Mouse (Mus musculus) heart, embryonic 16.5 days (tissue): ENCODE data around the gene Psg17. TPM values are rescaled to one million over a fixed set of nuclear protein-coding genes. Genes with fewer than 3 reads are reported as not detected.
A peak's percentile ranks its signal among the peaks of the same experiment; 100 is the strongest.
"Not testable (repeated sequence)": the region's sequence is repeated elsewhere in the genome, so short reads cannot be mapped to it uniquely, and the experiment has no call there.

Source experiments
- ATAC-seq: fragments of 200-750 bp; cut with Nextera tagmentation; replicated peaks from 2 replicates; pipeline ENCODE4 v1.8.0; 2017; ENCODE audit warnings: moderate number of reproducible peaks; ENCODE audit not compliant: insufficient read depth, low FRiP score; ENCODE audit errors: extremely low read depth
- H3K27ac ChIP-seq: fragments of 300-500 bp; sonication (generic); 2 replicates; pipeline ENCODE4 v1.5.1; 2014; ENCODE audit warnings: mild to moderate bottlenecking, low read length, control low read depth, moderate library complexity
- H3K27me3 ChIP-seq: fragments of 300-500 bp; sonication (generic); 2 replicates; pipeline ENCODE4 v1.6.1; 2014; ENCODE audit warnings: low read length, mixed read lengths; ENCODE audit not compliant: control insufficient read depth, insufficient read depth
- H3K36me3 ChIP-seq: fragments of 300-500 bp; sonication (generic); 2 replicates; pipeline ENCODE4 v1.6.1; 2014; ENCODE audit not compliant: control insufficient read depth, insufficient read depth
- H3K4me1 ChIP-seq: fragments of 300-500 bp; sonication (generic); 2 replicates; pipeline ENCODE4 v1.6.1; 2014; ENCODE audit warnings: low read length, mixed read lengths; ENCODE audit not compliant: control insufficient read depth, insufficient read depth
- H3K4me2 ChIP-seq: fragments of 300-500 bp; sonication (generic); 2 replicates; pipeline ENCODE4 v1.6.1; 2014; ENCODE audit warnings: low read depth, mild to moderate bottlenecking, control low read depth, low read length
- H3K4me3 ChIP-seq: fragments of 300-500 bp; sonication (generic); 2 replicates; pipeline ENCODE4 v1.5.1; 2014; ENCODE audit warnings: mild to moderate bottlenecking, control low read depth, low read length
- H3K9ac ChIP-seq: fragments of 300-500 bp; sonication (generic); 2 replicates; pipeline ENCODE4 v1.6.1; 2014; ENCODE audit warnings: low read length, control low read depth
- H3K9me3 ChIP-seq: fragments of 300-500 bp; sonication (generic); replicated peaks from 2 replicates; pipeline ENCODE4 v1.6.1; 2016; ENCODE audit warnings: low read length; ENCODE audit not compliant: control insufficient read depth
- WGBS: fragments of 180-500 bp; shearing (Covaris S2); extraction: QIAGEN DNeasy Blood & Tissue Kit; methylation state at CpG from one replicate; pipeline ENCODE4 v1.1.7; 2014; 5-methylcytosine and 5-hydroxymethylcytosine counted together
- polyA plus RNA-seq: library from polyadenylated mRNA; unstranded; fragments of >200 nt; fragmentation: Nextera tagmentation; extraction: Ambion mirVana; gene quantifications from 2 replicates; pipeline ENCODE4 v1.2.1, GENCODE M21; 2015

Psg17 gene
- not detected in 2 replicates for polyA plus RNA-seq

DNA sequence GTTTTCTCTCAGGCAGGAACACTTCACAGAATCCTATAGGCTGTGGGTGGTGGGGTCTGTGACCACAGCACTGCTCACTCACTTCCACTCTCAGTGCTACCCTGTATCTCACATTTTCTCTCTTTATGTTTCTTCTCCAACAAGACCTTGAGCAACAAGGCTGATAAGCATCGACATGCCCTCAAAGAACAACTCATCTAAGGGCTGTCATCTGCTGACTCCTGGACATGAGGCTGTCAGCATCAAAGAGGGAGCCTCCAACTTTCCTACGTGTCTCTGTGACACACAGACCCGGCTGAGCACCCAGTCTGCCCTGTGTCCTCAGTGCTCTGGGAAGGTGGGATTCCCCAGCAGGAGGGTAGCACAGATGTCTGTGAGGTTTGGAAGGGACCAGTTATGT, at the start of gene Psg17:
Gene Psg17, minus strand, starts transcription at position 101 of the 400 bp plus-strand sequence.
- H3K4me1 ChIP-seq: no peaks in the 10 kb centered on the region
- 47% methylated on average over 3 of the region's 3 CpGs for WGBS
- H3K27ac ChIP-seq: no peak within 1 kb of the TSS
- H3K36me3 ChIP-seq: no peaks in the 10 kb centered on the region
- H3K4me3 ChIP-seq: no peak within 1 kb of the TSS
- H3K9me3 ChIP-seq: no peaks in the 10 kb centered on the region
- H3K4me2 ChIP-seq: no peak within 1 kb of the TSS
- no peaks in the 10 kb centered on the region for H3K27me3 ChIP-seq
- ATAC-seq: no peak
- no peak within 1 kb of the TSS for H3K9ac ChIP-seq

DNA sequence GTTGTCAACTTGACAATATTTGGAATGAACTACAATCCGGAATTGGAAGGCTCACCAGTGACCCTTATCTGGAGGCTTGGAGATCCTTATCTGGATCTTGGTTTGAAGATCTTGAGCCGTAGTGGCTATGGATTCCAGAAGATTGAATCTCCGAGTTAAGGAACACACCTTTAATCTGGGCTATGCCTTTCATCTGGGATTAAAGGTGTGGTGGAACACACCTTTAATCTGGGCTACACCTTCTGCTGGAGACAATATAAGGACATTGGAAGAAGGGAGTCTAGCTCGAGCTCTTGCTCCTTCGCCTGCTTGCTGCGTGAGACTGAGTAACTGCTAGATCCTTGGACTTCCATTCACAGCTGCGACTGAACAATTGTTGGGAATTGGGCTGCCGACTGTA, 49.6 kb upstream of the Psg17 start, which contains the start of gene Pglyrp1:
Gene Pglyrp1, plus strand, starts transcription at position 301 of the 400 bp plus-strand sequence.
- no CpG with 5 or more reads among the region's 8 CpGs for WGBS
- H3K27me3 ChIP-seq, H3K4me2 ChIP-seq, H3K9ac ChIP-seq, H3K4me1 ChIP-seq, H3K4me3 ChIP-seq, ATAC-seq, H3K27ac ChIP-seq, H3K9me3 ChIP-seq, H3K36me3 ChIP-seq: not testable (repeated sequence)

- Histone ChIP-seq H3K27me3 (0 out of 2 replicates have a peak, but pooled peaks cover 2% of the 10 kb centered on the region), H3K4me1 (peaks cover 6% of the 10 kb centered on the region)
- WGBS: 83% methylated on average over 2 of the region's 2 CpGs
Observed at GRCm38 (mm10) chr7:18868491-18868890, 47.1 kb upstream of the Psg17 start.

DNA sequence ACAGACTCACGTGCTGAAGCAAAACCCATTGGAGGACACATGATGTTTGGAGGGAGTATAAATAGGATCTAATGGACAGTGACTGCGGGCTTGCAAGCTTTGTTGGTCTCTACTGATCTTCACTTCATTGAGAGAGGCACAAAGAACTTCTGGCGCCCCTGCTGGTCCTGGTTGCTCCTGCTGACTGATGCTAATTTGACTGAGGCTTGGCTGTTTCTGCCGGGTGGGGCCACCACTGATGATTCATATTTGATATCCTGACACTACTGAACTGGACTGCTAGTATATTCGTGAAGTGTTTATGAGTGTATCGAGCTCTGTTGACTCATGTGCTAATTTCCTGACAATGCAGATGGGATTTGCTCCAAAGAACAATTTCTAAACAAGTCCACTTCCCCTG, 41.4 kb upstream of the Psg17 start:
- Histone ChIP-seq H3K4me1 (peaks cover 3% of the 10 kb centered on the region; the same call in 1 of the 2 replicates), H3K36me3 (no peaks in the 10 kb centered on the region), H3K4me3 (no peak overlapping the region), H3K4me2 (no peak overlapping the region), H3K9me3 (peaks cover 4% of the 10 kb centered on the region; the same call in 1 of the 2 replicates), H3K27ac (no peak overlapping the region), H3K9ac (no peak overlapping the region), H3K27me3 (no peaks in the 10 kb centered on the region)
- 79% methylated on average over 6 of the region's 6 CpGs for WGBS
- ATAC-seq: no peak

More at GRCm38 (mm10) chr7:18868491-18868890, 47.1 kb upstream of the Psg17 start:
- Histone ChIP-seq H3K9me3 (0 out of 2 replicates have a peak, but pooled peaks cover 2% of the 10 kb centered on the region), H3K4me2 (no peak overlapping the region), H3K36me3 (no peaks in the 10 kb centered on the region), H3K27ac (no peak overlapping the region), H3K9ac (no peak overlapping the region), H3K4me3 (no peak overlapping the region)
- ATAC-seq: no peak

- peak; percentile 76 for ATAC-seq
- H3K9me3 ChIP-seq: peaks cover 4% of the 10 kb centered on the region; the same call in 1 of the 2 replicates
- no peak overlapping the region for H3K4me3 ChIP-seq
- H3K9ac ChIP-seq: no peak overlapping the region
- 62% methylated on average over 5 of the region's 5 CpGs for WGBS
- H3K36me3 ChIP-seq: no peaks in the 10 kb centered on the region
- no peaks in the 10 kb centered on the region for H3K27me3 ChIP-seq
- peak overlapping the region; percentile 54 for H3K27ac ChIP-seq
- H3K4me1 ChIP-seq: peaks cover 3% of the 10 kb centered on the region; the same call in 1 of the 2 replicates
- no peak overlapping the region for H3K4me2 ChIP-seq
Observed at GRCm38 (mm10) chr7:18858310-18858916, 37.0 kb upstream of the Psg17 start.

- no peak for ATAC-seq
- Histone ChIP-seq H3K36me3 (no peaks in the 10 kb centered on the region), H3K27ac (no peak overlapping the region), H3K4me1 (no peaks in the 10 kb centered on the region), H3K27me3 (no peaks in the 10 kb centered on the region), H3K4me2 (no peak overlapping the region), H3K9me3 (no peaks in the 10 kb centered on the region), H3K9ac (no peak overlapping the region), H3K4me3 (no peak overlapping the region)
- WGBS: 73% methylated on average over 1 of the region's 1 CpGs
Observed at GRCm38 (mm10) chr7:18848395-18848794, 27.0 kb upstream of the Psg17 start.

DNA sequence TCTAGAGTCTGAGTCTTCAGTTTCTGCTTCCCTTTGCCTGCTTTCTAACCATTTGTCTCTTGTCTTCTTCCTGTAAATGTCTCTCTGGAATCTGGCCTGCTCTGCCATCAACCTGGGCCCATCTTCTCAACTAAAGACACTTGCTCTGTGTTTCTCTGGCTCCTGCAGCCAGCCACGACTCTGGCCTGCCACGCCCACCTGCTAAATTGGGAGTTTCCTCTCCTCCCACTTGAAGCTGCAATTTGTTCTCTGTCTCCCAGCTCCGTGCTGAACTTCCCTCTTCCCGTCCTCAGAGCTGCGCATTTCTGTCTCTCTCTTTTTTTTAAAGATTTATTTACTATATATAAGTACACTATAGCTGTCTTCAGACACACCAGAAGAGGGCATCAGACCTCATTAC, 23.4 kb upstream of the Psg17 start:
- Histone ChIP-seq H3K4me2 (no peak overlapping the region), H3K4me3 (no peak overlapping the region), H3K27me3 (no peaks in the 10 kb centered on the region), H3K4me1 (peaks cover 3% of the 10 kb centered on the region; the same call in 1 of the 2 replicates), H3K36me3 (no peaks in the 10 kb centered on the region), H3K9me3 (no peaks in the 10 kb centered on the region), H3K27ac (no peak overlapping the region), H3K9ac (no peak overlapping the region)
- 25% methylated on average over 5 of the region's 5 CpGs for WGBS
- ATAC-seq: no peak

DNA sequence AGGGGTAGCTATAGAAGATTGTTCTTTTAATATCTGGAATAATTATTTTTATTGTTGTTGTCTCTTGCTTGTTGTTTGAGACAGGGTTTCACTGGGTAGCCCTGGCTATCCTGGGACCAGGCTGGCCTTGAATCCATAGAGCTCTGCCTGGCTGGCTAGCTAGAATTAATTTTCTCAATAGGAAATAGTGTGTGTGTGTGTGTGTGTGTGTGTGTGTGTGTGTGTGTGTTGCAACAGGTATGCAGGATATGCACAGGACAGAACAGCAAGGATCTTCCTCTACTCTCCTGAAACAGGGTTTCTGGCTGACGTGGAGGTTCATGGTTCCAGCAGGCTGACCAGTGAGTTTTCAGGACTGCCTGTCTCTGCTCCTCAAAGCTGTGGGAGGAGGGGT, 19.8 kb upstream of the Psg17 start:
- WGBS: 83% methylated on average over 1 of the region's 1 CpGs
- Histone ChIP-seq H3K9me3 (no peaks in the 10 kb centered on the region), H3K4me2 (peak overlapping the region; percentile 73), H3K27me3 (no peaks in the 10 kb centered on the region), H3K4me3 (peak overlapping the region; percentile 39), H3K36me3 (no peaks in the 10 kb centered on the region), H3K9ac (no peak overlapping the region), H3K4me1 (peaks cover 3% of the 10 kb centered on the region; the same call in 1 of the 2 replicates), H3K27ac (no peak overlapping the region)
- ATAC-seq: no peak

DNA sequence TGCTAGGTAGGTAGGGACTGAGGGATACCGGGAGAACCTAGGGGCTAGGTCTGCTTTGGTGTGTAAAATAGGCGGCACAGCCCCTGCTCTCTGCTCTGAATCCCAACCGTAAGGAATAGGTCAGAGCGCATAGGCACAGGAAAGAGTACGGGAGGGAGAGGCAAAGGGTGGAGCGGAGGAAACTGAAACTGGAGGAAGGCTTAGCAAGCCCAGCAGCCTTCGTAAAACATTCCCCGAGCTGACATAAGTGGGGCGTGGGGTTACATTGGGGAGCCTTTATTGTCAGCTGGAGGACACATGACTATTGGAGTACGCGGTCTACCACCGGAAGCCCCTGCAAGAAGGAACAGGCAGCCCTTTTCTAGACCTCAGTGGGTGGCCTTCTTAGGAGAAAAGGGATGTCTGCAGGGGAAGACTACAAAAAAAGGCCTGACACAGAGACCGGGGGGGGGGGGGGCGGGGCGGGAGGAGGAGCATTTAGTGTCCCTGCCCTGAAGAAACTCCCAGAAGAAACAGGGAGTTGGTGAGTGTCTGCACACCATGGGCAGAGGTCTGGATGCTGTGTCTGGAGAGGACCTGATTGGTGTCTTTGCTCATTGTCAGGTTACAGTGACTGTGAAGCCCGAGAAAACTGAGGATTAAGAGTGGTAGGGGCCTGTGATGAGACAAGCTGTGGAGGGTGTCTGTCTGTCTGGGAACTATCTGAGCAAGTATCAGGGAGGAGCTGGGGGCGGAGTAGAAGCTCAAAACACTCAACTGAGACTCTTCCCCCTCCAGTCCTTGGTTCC, 19.2 kb upstream of the Psg17 start:
- Histone ChIP-seq H3K4me3 (peak overlapping the region; percentile 53), H3K9me3 (no peaks in the 10 kb centered on the region), H3K4me2 (peak overlapping the region; percentile 73), H3K27me3 (no peaks in the 10 kb centered on the region), H3K27ac (peak overlapping the region; percentile 79), H3K4me1 (peaks cover 3% of the 10 kb centered on the region; the same call in 1 of the 2 replicates), H3K36me3 (no peaks in the 10 kb centered on the region), H3K9ac (peak overlapping the region; percentile 68)
- peak; percentile 83 for ATAC-seq
- 4% methylated on average over 14 of the region's 17 CpGs for WGBS
